20 mouse cellular contexts compared by ENCODE assay signal in the genomic region with DNA sequence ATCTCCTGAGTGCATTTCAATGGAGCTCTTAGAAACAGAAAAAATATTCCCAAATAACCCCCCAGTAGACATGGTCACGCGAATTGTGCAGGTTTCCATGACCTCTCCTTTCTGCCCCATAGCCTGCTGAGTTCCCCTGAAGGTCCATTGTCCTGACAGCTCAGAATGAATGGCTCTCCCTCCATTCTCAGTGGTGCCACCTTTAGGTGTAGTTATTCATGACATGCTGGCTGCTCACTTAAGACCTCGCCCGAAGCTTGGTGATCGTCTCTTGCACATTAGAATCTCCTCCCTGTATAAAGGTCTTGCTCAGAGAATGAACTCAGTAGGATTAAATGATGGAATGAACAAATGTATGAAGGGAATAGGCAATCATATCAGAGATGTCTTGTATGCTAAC.
A peak's percentile ranks its signal among the peaks of the same experiment; 100 is the strongest.
DNase-seq lines count a peak whose midpoint lies in the region; ATAC-seq and TF ChIP-seq lines count a peak whose summit lies in the region.
"Had no signal": no experiment of that assay in that cellular context is flagged by ENCODE, and none has a peak within 500 bp of the region (broad histone marks: within the 10 kb centered on the region; RNA-seq: fewer than 3 reads in every experiment).

No protein-coding gene starts in this region.

- 80% methylated on average over 5 of the region's 5 CpGs for WGBS in kidney, adult 2 months
- 87% methylated on average over 5 of the region's 5 CpGs for WGBS in lung, postnatal 0 days
- 72% methylated on average over 5 of the region's 5 CpGs for WGBS in small intestine, adult 2 months

- TF ChIP-seq CTCF in kidney, adult 2 months (conservative IDR thresholded peaks at IDR 0.05; ENCODE audit: insufficient read depth, insufficient read length, low read depth, low read length), result no peak; the same call in 1 of the 2 replicates
- TF ChIP-seq CTCF in lung, postnatal 0 days (IDR thresholded peaks at IDR 0.05), result 0 out of 2 replicates have a peak, but pooled peaks have one; percentile 9
- TF ChIP-seq CTCF in small intestine, adult 2 months (IDR thresholded peaks at IDR 0.05; ENCODE audit: extremely low read depth, insufficient read length, insufficient replicate concordance, low read depth, low read length), result peak; percentile 18; the same call in 1 of the 2 replicates

- H3K9me3 ChIP-seq in lung, postnatal 0 days (ENCODE audit: low read length), result no peaks in the 10 kb centered on the region
- H3K9me3 ChIP-seq: forebrain, embryonic 13.5 days; hindbrain, embryonic 10.5 days had no signal

- no peaks in the 10 kb centered on the region for H3K4me1 ChIP-seq in kidney, adult 2 months (ENCODE audit: control insufficient read depth, insufficient read depth, low read length)
- no peaks in the 10 kb centered on the region for H3K4me1 ChIP-seq in lung, postnatal 0 days (ENCODE audit: insufficient read depth, low read depth, low read length)
- H3K4me1 ChIP-seq in small intestine, adult 2 months (ENCODE audit: control insufficient read depth, insufficient read depth, insufficient read length, low read length), result no peaks in the 10 kb centered on the region

- TF ChIP-seq POLR2A in kidney, adult 2 months (IDR thresholded peaks at IDR 0.05; ENCODE audit: low read depth, low read length), result no peak
- TF ChIP-seq POLR2A in small intestine, adult 2 months (IDR thresholded peaks at IDR 0.05; ENCODE audit: low read depth, low read length), result no peak

- H3K36me3 ChIP-seq in kidney, adult 2 months (ENCODE audit: control insufficient read depth, insufficient read depth, low read length), result no peaks in the 10 kb centered on the region
- no peaks in the 10 kb centered on the region for H3K36me3 ChIP-seq in lung, postnatal 0 days (ENCODE audit: insufficient read depth, low read length)
- no peaks in the 10 kb centered on the region for H3K36me3 ChIP-seq in small intestine, adult 2 months (ENCODE audit: control insufficient read depth, insufficient read depth, low read length)
- H3K36me3 ChIP-seq: hindbrain, embryonic 10.5 days had no signal

- TF ChIP-seq EP300 in lung, postnatal 0 days (IDR thresholded peaks at IDR 0.05), result no peak

- no peak overlapping the region for H3K9ac ChIP-seq in lung, postnatal 0 days (replicated peaks; ENCODE audit: low read depth)
- H3K9ac ChIP-seq: forebrain, embryonic 13.5 days; liver, embryonic 14.5 days had no signal

- no peaks in the 10 kb centered on the region for H3K27me3 ChIP-seq in kidney, adult 2 months (replicated peaks; ENCODE audit: control insufficient read depth, insufficient read depth, low read length)
- H3K27me3 ChIP-seq in lung, postnatal 0 days (replicated peaks; ENCODE audit: insufficient read depth, low read length), result no peaks in the 10 kb centered on the region
- H3K27me3 ChIP-seq in small intestine, adult 2 months (ENCODE audit: control insufficient read depth, insufficient read depth, low read length), result no peaks in the 10 kb centered on the region
- H3K27me3 ChIP-seq: forebrain, embryonic 13.5 days had no signal

- ATAC-seq in lung, postnatal 0 days, result no peak
- ATAC-seq: CD4-positive, CD25-positive, alpha-beta regulatory T cell, adult 4 months; forebrain, embryonic 13.5 days had no signal

- H3K4me3 ChIP-seq in kidney, adult 2 months (ENCODE audit: insufficient read depth, low read depth, low read length), result no peak overlapping the region
- no peak overlapping the region for H3K4me3 ChIP-seq in lung, postnatal 0 days (ENCODE audit: low read depth, low read length)
- H3K4me3 ChIP-seq in small intestine, adult 2 months (ENCODE audit: low read depth, low read length), result no peak overlapping the region
- H3K4me3 ChIP-seq: forebrain, embryonic 13.5 days; hindbrain, embryonic 10.5 days; myocyte had no signal

- peak; percentile 18 to 34 for DNase-seq in cerebellum, postnatal 10 days
- DNase-seq in cerebellum, adult 8-10 months, result no peak
- peak; percentile 7 for DNase-seq in kidney, adult 2 months
- no peak for DNase-seq in kidney, postnatal 4 days
- no peak for DNase-seq in lung, postnatal 0 days (ENCODE audit: low spot score)
- DNase-seq in lung, postnatal 10 days, result no peak
- no peak for DNase-seq in right cerebral cortex, postnatal 25 days
- DNase-seq: adrenal gland, adult 2 months; cerebellum, adult 9-11 months; gastrocnemius, postnatal 25 days; kidney, postnatal 14 days; midbrain, embryonic 14.5 days; right cerebral cortex, postnatal 4 days; thymus, postnatal 14 days had no signal

- no peak overlapping the region for H3K27ac ChIP-seq in kidney, adult 2 months (ENCODE audit: insufficient read depth, low read depth, low read length)
- no peak overlapping the region for H3K27ac ChIP-seq in lung, postnatal 0 days (ENCODE audit: low read length)
- no peak overlapping the region for H3K27ac ChIP-seq in small intestine, adult 2 months (ENCODE audit: insufficient read depth, low read depth, low read length)
- H3K27ac ChIP-seq: forebrain, embryonic 13.5 days; hindbrain, embryonic 10.5 days; liver, embryonic 14.5 days had no signal

- no peak overlapping the region for H3K4me2 ChIP-seq in lung, postnatal 0 days (replicated peaks; ENCODE audit: low read depth, low read length)
- H3K4me2 ChIP-seq: forebrain, embryonic 13.5 days had no signal

Comparison
In these comparisons a context has a peak if more than half of its experiments do, and no peak if none do; other contexts are left out.
1. DNase-seq: peak in cerebellum, postnatal 10 days (2 of 2) and kidney, adult 2 months (single experiment); none in cerebellum, adult 8-10 months (single experiment), kidney, postnatal 4 days (0 of 2), lung, postnatal 0 days (single experiment), lung, postnatal 10 days (single experiment) and right cerebral cortex, postnatal 25 days (single experiment).